Mouse (Mus musculus) heart, embryonic 12.5 days (tissue): Measurements from ENCODE around the gene Tjp2. TPM values are rescaled to one million over a fixed set of nuclear protein-coding genes. Genes with fewer than 3 reads are reported as not detected.

ENCODE experiments used
- ATAC-seq: fragments of 200-750 bp; cut with Nextera tagmentation; 2 replicates; pipeline ENCODE4 v1.8.0; 2017; ENCODE audit warnings: moderate TSS enrichment, moderate library complexity; ENCODE audit not compliant: insufficient number of reproducible peaks, low FRiP score
- H3K27ac ChIP-seq: fragments of 300-500 bp; sonication (generic); 2 replicates; pipeline ENCODE4 v1.5.1; 2016; ENCODE audit warnings: mild to moderate bottlenecking, moderate library complexity; ENCODE audit not compliant: poor library complexity, severe bottlenecking
- H3K27me3 ChIP-seq: fragments of 300-500 bp; sonication (generic); replicated peaks from 2 replicates; pipeline ENCODE4 v1.6.1; 2016; ENCODE audit warnings: mild to moderate bottlenecking, moderate library complexity
- H3K36me3 ChIP-seq: fragments of 300-500 bp; sonication (generic); 2 replicates; pipeline ENCODE4 v1.6.1; 2016; ENCODE audit warnings: mild to moderate bottlenecking, moderate library complexity
- H3K4me1 ChIP-seq: fragments of 300-500 bp; sonication (generic); replicated peaks from 2 replicates; pipeline ENCODE4 v1.6.1; 2016; ENCODE audit warnings: mild to moderate bottlenecking
- H3K4me2 ChIP-seq: fragments of 300-500 bp; sonication (generic); 2 replicates; pipeline ENCODE4 v1.6.1; 2016; ENCODE audit warnings: mild to moderate bottlenecking, moderate library complexity
- H3K4me3 ChIP-seq: fragments of 300-500 bp; sonication (generic); 2 replicates; pipeline ENCODE4 v1.5.1; 2016; ENCODE audit warnings: mild to moderate bottlenecking
- H3K9ac ChIP-seq: fragments of 300-500 bp; sonication (generic); 2 replicates; pipeline ENCODE4 v1.6.1; 2016; ENCODE audit warnings: mild to moderate bottlenecking, moderate library complexity
- H3K9me3 ChIP-seq: fragments of 300-500 bp; sonication (generic); replicated peaks from 2 replicates; pipeline ENCODE4 v1.6.1; 2016; ENCODE audit warnings: mild to moderate bottlenecking, moderate library complexity
- WGBS: fragments of 180-500 bp; shearing (Covaris S2); methylation state at CpG from one replicate; pipeline ENCODE4 v1.1.7; 2016; 5-methylcytosine and 5-hydroxymethylcytosine counted together
- polyA plus RNA-seq: library from polyadenylated mRNA; unstranded; fragments of >200 nt; fragmentation: Nextera tagmentation; extraction: Ambion mirVana; gene quantifications from 2 replicates; pipeline ENCODE4 v1.2.1, GENCODE M21; 2016

The Tjp2 gene
- 31.9 and 33.8 TPM in 2 replicates for polyA plus RNA-seq

GRCm38 (mm10) chr19:24224500-24225304 lies at the start of gene Tjp2:
Gene Tjp2 (minus strand): TSS chr19:24225030.
- peak within 1 kb of the TSS; percentile 76 for H3K9ac ChIP-seq
- H3K4me1 ChIP-seq: peaks cover 16% of the 10 kb centered on the region
- WGBS: under 1% methylated on average over 58 of the region's 59 CpGs
- H3K4me3 ChIP-seq: peak within 1 kb of the TSS; percentile 61
- H3K27me3 ChIP-seq: no peaks in the 10 kb centered on the region
- H3K4me2 ChIP-seq: peak within 1 kb of the TSS; percentile 72
- H3K9me3 ChIP-seq: no peaks in the 10 kb centered on the region
- peak; percentile 85 for ATAC-seq
- no peaks in the 10 kb centered on the region for H3K36me3 ChIP-seq
- peak within 1 kb of the TSS; percentile 74 for H3K27ac ChIP-seq

GRCm38 (mm10) chr19:24274281-24274680 lies 49.5 kb upstream of the Tjp2 start:
- H3K36me3 ChIP-seq: peaks cover 28% of the 10 kb centered on the region
- H3K4me2 ChIP-seq: no peak overlapping the region
- H3K9ac ChIP-seq: no peak overlapping the region
- H3K4me1 ChIP-seq: peaks cover 11% of the 10 kb centered on the region
- H3K4me3 ChIP-seq: no peak overlapping the region
- H3K27me3 ChIP-seq: no peaks in the 10 kb centered on the region
- no peaks in the 10 kb centered on the region for H3K9me3 ChIP-seq
- 54% methylated on average over 3 of the region's 3 CpGs for WGBS
- H3K27ac ChIP-seq: no peak overlapping the region
- ATAC-seq: no peak

DNA sequence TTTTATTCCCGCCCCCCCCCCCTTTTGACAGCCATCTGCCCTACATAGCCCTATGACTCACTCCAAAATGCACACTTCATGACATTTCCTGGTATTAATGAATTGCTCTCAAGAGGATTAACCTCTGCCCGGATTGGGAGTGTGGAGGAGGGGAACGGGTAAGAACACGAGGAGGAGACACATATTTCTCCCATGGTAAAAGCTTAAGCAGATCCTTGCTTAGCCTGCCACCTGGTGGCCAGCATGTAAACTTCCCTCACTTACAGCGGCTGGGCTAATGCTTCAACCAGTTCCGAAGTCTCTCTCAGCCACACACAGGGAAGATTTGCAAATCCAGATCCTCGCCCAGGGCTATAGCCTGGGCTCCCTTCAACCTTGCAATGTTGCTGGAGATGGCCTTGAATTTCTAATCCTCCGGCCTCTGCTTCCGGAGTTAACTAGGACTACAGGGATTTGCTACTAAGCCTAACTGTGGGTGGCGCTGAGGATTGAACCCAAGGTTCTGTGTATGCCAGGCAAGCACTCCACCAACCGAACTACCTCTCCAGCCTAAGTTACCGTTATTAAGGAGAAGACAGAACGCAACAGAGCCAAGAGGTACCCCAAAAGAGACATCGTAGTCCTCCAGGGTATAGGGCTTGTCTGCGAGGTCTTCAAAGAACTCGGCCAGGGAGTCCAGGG lies 47.1 kb upstream of the Tjp2 start:
- no peaks in the 10 kb centered on the region for H3K27me3 ChIP-seq
- no peaks in the 10 kb centered on the region for H3K9me3 ChIP-seq
- H3K9ac ChIP-seq: no peak overlapping the region
- peak overlapping the region; percentile 53 for H3K4me2 ChIP-seq
- 0 out of 2 replicates have a peak, but pooled peaks cover 5% of the 10 kb centered on the region for H3K4me1 ChIP-seq
- no peak overlapping the region for H3K4me3 ChIP-seq
- peak; percentile 65; the same call in 1 of the 2 replicates for ATAC-seq
- 44% methylated on average over 16 of the region's 16 CpGs for WGBS
- peaks cover 47% of the 10 kb centered on the region for H3K36me3 ChIP-seq
- H3K27ac ChIP-seq: no peak overlapping the region

- H3K27me3 ChIP-seq: no peaks in the 10 kb centered on the region
- H3K36me3 ChIP-seq: peaks cover 45% of the 10 kb centered on the region
- 0 out of 2 replicates have a peak, but pooled peaks cover 5% of the 10 kb centered on the region for H3K4me1 ChIP-seq
- H3K27ac ChIP-seq: no peak overlapping the region
- peak overlapping the region; percentile 53 for H3K4me2 ChIP-seq
- H3K4me3 ChIP-seq: no peak overlapping the region
- peak; percentile 64; the same call in 1 of the 2 replicates for ATAC-seq
- WGBS: 44% methylated on average over 7 of the region's 7 CpGs
- no peak overlapping the region for H3K9ac ChIP-seq
- no peaks in the 10 kb centered on the region for H3K9me3 ChIP-seq
Measured at GRCm38 (mm10) chr19:24271326-24271725, 46.5 kb upstream of the Tjp2 start.

- WGBS: 84% methylated on average over 4 of the region's 4 CpGs
- Histone ChIP-seq H3K36me3 (peaks cover 57% of the 10 kb centered on the region), H3K9ac (no peak overlapping the region), H3K4me2 (no peak overlapping the region), H3K27ac (no peak overlapping the region), H3K9me3 (no peaks in the 10 kb centered on the region), H3K4me3 (no peak overlapping the region), H3K4me1 (0 out of 2 replicates have a peak, but pooled peaks cover 5% of the 10 kb centered on the region), H3K27me3 (no peaks in the 10 kb centered on the region)
- no peak for ATAC-seq
Measured at GRCm38 (mm10) chr19:24268531-24268930, 43.7 kb upstream of the Tjp2 start.

GRCm38 (mm10) chr19:24266046-24266830 lies 41.4 kb upstream of the Tjp2 start:
- Histone ChIP-seq H3K4me1 (0 out of 2 replicates have a peak, but pooled peaks cover 2% of the 10 kb centered on the region), H3K27me3 (no peaks in the 10 kb centered on the region), H3K9ac (no peak overlapping the region), H3K4me3 (no peak overlapping the region), H3K9me3 (no peaks in the 10 kb centered on the region), H3K36me3 (peaks cover 66% of the 10 kb centered on the region), H3K4me2 (no peak overlapping the region), H3K27ac (no peak overlapping the region)
- no peak for ATAC-seq
- WGBS: 80% methylated on average over 7 of the region's 7 CpGs

- Histone ChIP-seq H3K27me3 (no peaks in the 10 kb centered on the region), H3K9me3 (no peaks in the 10 kb centered on the region), H3K27ac (no peak overlapping the region), H3K4me2 (no peak overlapping the region), H3K9ac (no peak overlapping the region), H3K4me1 (peaks cover 4% of the 10 kb centered on the region), H3K4me3 (no peak overlapping the region), H3K36me3 (peaks cover 70% of the 10 kb centered on the region)
- WGBS: 52% methylated on average over 7 of the region's 7 CpGs
- ATAC-seq: peak; percentile 29; the same call in 1 of the 2 replicates
Measured at GRCm38 (mm10) chr19:24264991-24265390, 40.2 kb upstream of the Tjp2 start.

DNA sequence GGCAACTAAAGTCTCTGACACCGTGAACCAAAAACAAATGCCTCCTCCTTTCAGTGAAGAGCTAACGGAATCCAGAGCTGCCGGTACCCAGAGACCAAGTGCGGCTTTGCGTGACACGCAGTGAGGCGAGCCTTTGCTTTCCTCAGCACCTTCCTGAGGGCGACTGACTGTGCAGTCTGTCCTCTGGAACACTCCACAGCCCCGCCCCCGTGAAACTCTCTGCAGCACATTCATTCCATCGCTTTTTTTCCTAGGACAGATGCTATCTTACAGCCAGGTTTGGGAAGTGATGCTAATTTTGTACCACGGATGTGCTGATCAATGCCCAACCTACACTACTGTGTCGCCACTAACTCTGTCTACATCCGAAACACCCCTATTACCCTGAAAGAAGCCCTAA lies 37.9 kb upstream of the Tjp2 start:
- no peak for ATAC-seq
- no peaks in the 10 kb centered on the region for H3K9me3 ChIP-seq
- peaks cover 57% of the 10 kb centered on the region for H3K36me3 ChIP-seq
- WGBS: 88% methylated on average over 14 of the region's 14 CpGs
- H3K27ac ChIP-seq: no peak overlapping the region
- peaks cover 18% of the 10 kb centered on the region for H3K4me1 ChIP-seq
- H3K4me2 ChIP-seq: no peak overlapping the region
- no peak overlapping the region for H3K9ac ChIP-seq
- no peaks in the 10 kb centered on the region for H3K27me3 ChIP-seq
- no peak overlapping the region for H3K4me3 ChIP-seq

- WGBS: 66% methylated on average over 12 of the region's 12 CpGs
- H3K9ac ChIP-seq: no peak overlapping the region
- 0 out of 2 replicates have a peak, but pooled peaks have one; percentile 22 for ATAC-seq
- H3K27ac ChIP-seq: peak overlapping the region; percentile 38; the same call in 1 of the 2 replicates
- no peaks in the 10 kb centered on the region for H3K27me3 ChIP-seq
- H3K4me1 ChIP-seq: peaks cover 18% of the 10 kb centered on the region
- H3K36me3 ChIP-seq: peaks cover 31% of the 10 kb centered on the region
- no peak overlapping the region for H3K4me2 ChIP-seq
- H3K4me3 ChIP-seq: no peak overlapping the region
- H3K9me3 ChIP-seq: no peaks in the 10 kb centered on the region
Measured at GRCm38 (mm10) chr19:24259390-24260351, 34.8 kb upstream of the Tjp2 start.

DNA sequence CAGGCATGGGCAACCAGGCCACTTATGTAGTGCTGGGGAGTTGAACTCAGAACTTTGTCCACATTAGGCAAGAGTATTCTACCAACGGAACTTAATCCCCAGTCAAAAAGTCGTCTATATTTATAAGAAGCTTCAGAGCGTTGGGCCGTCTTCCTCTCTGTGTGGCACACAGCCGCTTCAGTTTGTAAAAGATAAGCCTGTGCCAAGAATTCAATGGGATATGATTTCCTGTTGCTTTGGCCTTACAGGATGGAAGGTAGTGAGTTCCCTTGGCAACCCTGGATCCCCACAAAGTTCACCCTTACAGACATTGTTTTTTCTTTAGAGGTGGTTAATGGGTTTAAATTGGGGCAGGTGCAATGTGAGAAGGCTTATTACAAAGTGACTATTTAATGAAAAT lies 33.5 kb upstream of the Tjp2 start:
- H3K4me1 ChIP-seq: peaks cover 24% of the 10 kb centered on the region
- no peaks in the 10 kb centered on the region for H3K27me3 ChIP-seq
- 26% methylated on average over 5 of the region's 5 CpGs for WGBS
- no peak overlapping the region for H3K9ac ChIP-seq
- peaks cover 21% of the 10 kb centered on the region for H3K36me3 ChIP-seq
- H3K9me3 ChIP-seq: no peaks in the 10 kb centered on the region
- no peak overlapping the region for H3K4me3 ChIP-seq
- peak overlapping the region; percentile 38 for H3K27ac ChIP-seq
- ATAC-seq: 0 out of 2 replicates have a peak, but pooled peaks have one; percentile 13
- no peak overlapping the region for H3K4me2 ChIP-seq
